Mouse (Mus musculus) testis, adult 2 months (tissue): ENCODE measurements around the gene Mtmr4.

ENCODE experiments used
- CTCF ChIP-seq: fragments of 200-500 bp; IDR thresholded peaks from 2 replicates; pipeline ENCODE4 v1.5.1; 2012; ENCODE audit warnings: low read depth, mild to moderate bottlenecking, inconsistent platforms, low read length, moderate library complexity; ENCODE audit not compliant: control insufficient read depth, insufficient read depth, insufficient replicate concordance
- POLR2A ChIP-seq: fragments of 200-500 bp; IDR thresholded peaks from 2 replicates; pipeline ENCODE4 v1.6.1; 2012; ENCODE audit warnings: low read depth, mild to moderate bottlenecking, inconsistent platforms, low read length, moderate library complexity; ENCODE audit not compliant: control insufficient read depth

DNA sequence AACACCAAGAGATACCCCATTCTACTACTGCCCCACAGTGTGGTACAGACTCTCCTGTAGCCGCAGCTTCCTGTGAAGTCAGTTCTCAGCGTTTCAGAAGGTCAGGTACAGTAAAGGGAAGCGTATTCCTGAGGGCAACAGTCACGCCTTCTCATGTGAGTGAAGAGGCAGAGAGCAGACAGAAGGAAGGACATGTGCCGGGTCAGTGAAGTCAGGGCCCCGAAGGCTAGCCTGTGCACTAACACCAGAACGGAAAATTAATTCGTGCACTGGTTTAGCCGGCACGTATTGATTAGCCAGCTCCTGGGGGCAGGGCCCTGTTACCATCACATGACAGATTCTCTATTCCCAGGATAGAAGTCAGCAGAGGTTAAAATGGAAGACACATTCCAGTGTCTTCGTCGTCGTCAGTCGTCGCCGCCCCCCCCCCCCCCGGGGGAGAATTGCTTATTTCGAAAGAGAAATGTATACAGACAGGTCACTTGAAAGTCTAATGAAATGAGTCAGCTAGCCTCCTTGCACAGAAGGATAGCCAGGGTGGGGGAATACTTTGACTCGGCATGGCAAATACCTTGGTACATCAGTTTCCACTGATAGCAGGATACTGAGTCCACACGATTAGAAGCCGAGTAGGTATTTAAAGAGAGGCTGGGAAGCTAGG, 17.3 kb upstream of the Mtmr4 start:
- TF ChIP-seq CTCF (no peak), POLR2A (no peak)
